Comparison of ENCODE assay signal across 16 mouse cellular contexts in the genomic region with DNA sequence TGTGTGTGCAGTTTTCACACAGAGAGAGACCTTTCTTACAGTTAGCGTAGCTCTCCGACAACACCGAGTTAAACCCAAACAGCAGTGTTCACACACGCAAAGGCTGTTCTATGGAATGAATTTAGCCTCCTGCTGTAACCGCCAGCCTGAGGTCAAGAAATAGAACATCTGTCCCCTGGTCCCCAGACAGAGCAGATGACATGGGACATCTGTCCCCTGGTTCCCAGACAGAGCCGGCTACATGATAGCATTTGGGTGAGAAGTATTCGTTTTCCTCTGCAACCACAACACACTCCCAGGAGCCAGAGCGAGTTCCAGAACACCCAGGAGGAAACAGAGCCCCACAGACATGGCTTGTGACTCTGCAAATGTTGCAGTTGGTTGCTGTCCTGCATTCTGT.
A peak's percentile ranks its signal among the peaks of the same experiment; 100 is the strongest.
DNase-seq lines count a peak whose midpoint lies in the region; ATAC-seq lines count a peak whose summit lies in the region.
"Had no signal": no experiment of that assay in that cellular context is flagged by ENCODE, and none has a peak within 500 bp of the region (broad histone marks: within the 10 kb centered on the region; RNA-seq: fewer than 3 reads in every experiment).

No protein-coding gene starts in this region.

- no peaks in the 10 kb centered on the region for H3K27me3 ChIP-seq in heart, embryonic 15.5 days
- H3K27me3 ChIP-seq in heart, embryonic 11.5 days (ENCODE audit: control insufficient read depth, insufficient read depth, low read length): no peaks in the 10 kb centered on the region
- no peaks in the 10 kb centered on the region; the same call in 1 of the 2 replicates for H3K27me3 ChIP-seq in heart, embryonic 16.5 days (ENCODE audit: control insufficient read depth, insufficient read depth, low read length)
- H3K27me3 ChIP-seq: hindbrain, embryonic 15.5 days; liver, embryonic 12.5 days; megakaryocyte, embryonic 14.5 days; neural tube, embryonic 13.5 days had no signal

- no peak overlapping the region for H3K9ac ChIP-seq in heart, embryonic 15.5 days
- H3K9ac ChIP-seq in heart, embryonic 11.5 days (ENCODE audit: low read depth, low read length): no peak overlapping the region
- no peak overlapping the region for H3K9ac ChIP-seq in heart, embryonic 16.5 days (ENCODE audit: low read length)
- H3K9ac ChIP-seq: hindbrain, embryonic 15.5 days; liver, embryonic 12.5 days; neural tube, embryonic 13.5 days had no signal

- 0 out of 2 replicates have a peak, but pooled peaks cover 3% of the 10 kb centered on the region for H3K4me1 ChIP-seq in heart, embryonic 15.5 days (replicated peaks)
- H3K4me1 ChIP-seq in heart, embryonic 11.5 days (ENCODE audit: control insufficient read depth, insufficient read depth, low read length): 0 out of 2 replicates have a peak, but pooled peaks cover 2% of the 10 kb centered on the region
- 0 out of 2 replicates have a peak, but pooled peaks cover 2% of the 10 kb centered on the region for H3K4me1 ChIP-seq in heart, embryonic 16.5 days (ENCODE audit: control insufficient read depth, insufficient read depth, low read length)
- H3K4me1 ChIP-seq: hindbrain, embryonic 15.5 days; megakaryocyte, embryonic 14.5 days had no signal

- H3K9me3 ChIP-seq in heart, embryonic 15.5 days (replicated peaks): no peaks in the 10 kb centered on the region
- H3K9me3 ChIP-seq in heart, embryonic 11.5 days (replicated peaks; ENCODE audit: control insufficient read depth, low read length): no peaks in the 10 kb centered on the region
- peaks cover 5% of the 10 kb centered on the region; the same call in 1 of the 2 replicates for H3K9me3 ChIP-seq in heart, embryonic 16.5 days (replicated peaks; ENCODE audit: control insufficient read depth, low read length)
- H3K9me3 ChIP-seq: hindbrain, embryonic 15.5 days; liver, embryonic 12.5 days; neural tube, embryonic 13.5 days had no signal

- H3K36me3 ChIP-seq in heart, embryonic 15.5 days: no peaks in the 10 kb centered on the region
- H3K36me3 ChIP-seq in heart, embryonic 11.5 days (ENCODE audit: control insufficient read depth, insufficient read depth, low read length): no peaks in the 10 kb centered on the region
- H3K36me3 ChIP-seq in heart, embryonic 16.5 days (ENCODE audit: control insufficient read depth, insufficient read depth): no peaks in the 10 kb centered on the region
- H3K36me3 ChIP-seq: liver, embryonic 12.5 days had no signal

- no peak overlapping the region for H3K4me2 ChIP-seq in heart, embryonic 15.5 days
- no peak overlapping the region for H3K4me2 ChIP-seq in heart, embryonic 11.5 days
- no peak overlapping the region for H3K4me2 ChIP-seq in heart, embryonic 16.5 days (ENCODE audit: low read depth, low read length)
- H3K4me2 ChIP-seq: hindbrain, embryonic 15.5 days; liver, embryonic 12.5 days; neural tube, embryonic 13.5 days had no signal

- no peak overlapping the region for H3K27ac ChIP-seq in heart, embryonic 15.5 days
- H3K27ac ChIP-seq in heart, embryonic 11.5 days (ENCODE audit: low read depth, low read length): no peak overlapping the region
- H3K27ac ChIP-seq in heart, embryonic 16.5 days (ENCODE audit: low read length): no peak overlapping the region
- H3K27ac ChIP-seq: hindbrain, embryonic 15.5 days; liver, embryonic 12.5 days; neural tube, embryonic 13.5 days had no signal

- peak; percentile 45 for DNase-seq in heart, postnatal 4 days
- DNase-seq in kidney, postnatal 25 days: peak; percentile 13 to 49
- DNase-seq in cerebellum, postnatal 36 days: no peak
- no peak for DNase-seq in layer of hippocampus, postnatal 14 days (ENCODE audit: low spot score in 2 of 2)
- DNase-seq: adrenal gland, adult 8-10 months; cerebellum, adult 9-10 months; embryo, embryonic 11 days; thymus, postnatal 4 days had no signal

- ATAC-seq in heart, embryonic 15.5 days (replicated peaks; ENCODE audit: insufficient number of reproducible peaks, insufficient read depth, low FRiP score, low read depth): 0 out of 2 replicates have a peak, but pooled peaks have one; percentile 15
- ATAC-seq in heart, embryonic 11.5 days (replicated peaks; ENCODE audit: insufficient number of reproducible peaks, low FRiP score, low TSS enrichment): no peak
- 0 out of 2 replicates have a peak, but pooled peaks have one; percentile 25 for ATAC-seq in heart, embryonic 16.5 days (replicated peaks; ENCODE audit: extremely low read depth, insufficient read depth, low FRiP score)
- ATAC-seq: liver, embryonic 12.5 days had no signal

- 67% methylated on average over 8 of the region's 8 CpGs for WGBS in heart, embryonic 15.5 days
- WGBS in heart, embryonic 11.5 days (ENCODE audit: insufficient replicate concordance): 72% methylated on average over 8 of the region's 8 CpGs
- whole genome bisulfite sequencing in heart, embryonic 16.5 days: 68% methylated on average over 8 of the region's 8 CpGs

- H3K4me3 ChIP-seq in heart, embryonic 15.5 days: no peak overlapping the region
- no peak overlapping the region for H3K4me3 ChIP-seq in heart, embryonic 11.5 days (ENCODE audit: low read depth, low read length)
- no peak overlapping the region for H3K4me3 ChIP-seq in heart, embryonic 16.5 days (ENCODE audit: low read length)
- H3K4me3 ChIP-seq: erythroblast, embryonic 14.5 days; hindbrain, embryonic 15.5 days; liver, embryonic 12.5 days; megakaryocyte, embryonic 14.5 days; neural tube, embryonic 13.5 days had no signal

Comparison
In these comparisons a context has a peak if more than half of its experiments do, and no peak if none do; other contexts are left out.
1. DNase-seq: peak in heart, postnatal 4 days (single experiment) and kidney, postnatal 25 days (2 of 2); none in cerebellum, postnatal 36 days (0 of 2) and layer of hippocampus, postnatal 14 days (0 of 2).